Mouse (Mus musculus): ENCODE results near the gene Srsf3. TPM values are rescaled to one million over a fixed set of nuclear protein-coding genes. Genes with fewer than 3 reads are reported as not detected.

Gene Srsf3
- polyA plus RNA-seq, 2 experiments: 123 to 269 TPM

- H3K4me3 ChIP-seq (ENCODE audit: insufficient read depth in 1 of 2, low read depth in 2 of 2, low read length in 2 of 2): peak within 1 kb of the TSS; percentile 77 to 98
- peak; percentile 69 to 73 (median 72) for DNase-seq (ENCODE audit: low read depth in 3 of 3, low spot score in 3 of 3)
- no peaks in the 10 kb centered on the region; the same call in 1 of the 2 replicates for H3K36me3 ChIP-seq (replicated peaks; ENCODE audit: control insufficient read depth, insufficient read depth, low read depth)
- TF ChIP-seq EP300 (IDR thresholded peaks at IDR 0.05; ENCODE audit: low read depth) (no peak), CTCF (IDR thresholded peaks at IDR 0.05; ENCODE audit: low read depth) (no peak)
- H3K4me2 ChIP-seq (ENCODE audit: low read depth): peak within 1 kb of the TSS; percentile 95
- under 1% methylated on average over 65 of the region's 65 CpGs for WGBS (ENCODE audit: insufficient replicate concordance)
- H3K27me3 ChIP-seq (ENCODE audit: control insufficient read depth, insufficient read depth, low read length): no peaks in the 10 kb centered on the region
- H3K9me3 ChIP-seq (ENCODE audit: control insufficient read depth, low read length): no peaks in the 10 kb centered on the region
- peak within 1 kb of the TSS; percentile 64 for H3K27ac ChIP-seq
- peaks cover 19 to 23% of the 10 kb centered on the region in 2 experiments for H3K4me1 ChIP-seq (replicated peaks; ENCODE audit: control insufficient read depth in 2 of 2, insufficient read depth in 2 of 2, low read length in 1 of 2)
- ATAC-seq (ENCODE audit: insufficient read depth): peak; percentile 93
- peak within 1 kb of the TSS; percentile 86 for H3K9ac ChIP-seq (replicated peaks)
Observed at GRCm38 (mm10) chr17:29007641-29008325, 24.6 kb upstream of the Srsf3 start, which contains the start of gene Stk38. TSS of gene Stk38 (minus strand) at chr17:29007995.

DNA sequence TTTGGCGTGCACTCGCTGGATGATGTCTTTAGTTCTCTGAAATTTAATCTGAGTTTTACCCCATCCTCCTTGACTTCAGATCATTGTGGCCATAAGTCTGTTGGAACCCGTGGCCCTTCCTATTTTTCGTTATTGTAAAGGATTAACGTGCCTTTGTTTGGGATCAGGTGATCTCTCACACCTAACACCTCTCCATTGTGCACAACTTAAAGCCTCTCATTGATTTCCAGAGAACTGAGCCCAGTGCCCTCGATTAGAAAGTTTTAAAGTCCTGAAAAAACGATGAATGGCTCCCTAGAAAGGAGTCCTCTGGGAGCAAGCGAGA, 24.1 kb upstream of the Srsf3 start:
- Histone ChIP-seq H3K27ac (peak overlapping the region; percentile 43), H3K4me1 (replicated peaks; ENCODE audit: control insufficient read depth in 2 of 2, insufficient read depth in 2 of 2, low read length in 1 of 2) (peaks cover 19 to 23% of the 10 kb centered on the region in 2 experiments), H3K4me2 (ENCODE audit: low read depth) (peak overlapping the region; percentile 95), H3K9ac (replicated peaks) (peak overlapping the region; percentile 86), H3K4me3 (ENCODE audit: insufficient read depth in 1 of 2, low read depth in 2 of 2, low read length in 2 of 2) (peak overlapping the region; percentile 49 to 77), H3K27me3 (ENCODE audit: control insufficient read depth, insufficient read depth, low read length) (no peaks in the 10 kb centered on the region), H3K36me3 (replicated peaks; ENCODE audit: control insufficient read depth, insufficient read depth, low read depth) (no peaks in the 10 kb centered on the region; the same call in 1 of the 2 replicates), H3K9me3 (ENCODE audit: control insufficient read depth, low read length) (no peaks in the 10 kb centered on the region)
- ATAC-seq (ENCODE audit: insufficient read depth): no peak
- WGBS (ENCODE audit: insufficient replicate concordance): 22% methylated on average over 8 of the region's 8 CpGs
- no peak for TF ChIP-seq EP300 (IDR thresholded peaks at IDR 0.05; ENCODE audit: low read depth)
- no peak for TF ChIP-seq CTCF (IDR thresholded peaks at IDR 0.05; ENCODE audit: low read depth)
- no peak for DNase-seq (ENCODE audit: low read depth in 3 of 3, low spot score in 3 of 3)

- no peak overlapping the region for H3K27ac ChIP-seq
- H3K36me3 ChIP-seq (replicated peaks; ENCODE audit: control insufficient read depth, insufficient read depth, low read depth): no peaks in the 10 kb centered on the region; the same call in 1 of the 2 replicates
- H3K27me3 ChIP-seq (ENCODE audit: control insufficient read depth, insufficient read depth, low read length): no peaks in the 10 kb centered on the region
- DNase-seq (ENCODE audit: low read depth in 3 of 3, low spot score in 3 of 3) (no peak), ATAC-seq (ENCODE audit: insufficient read depth) (no peak)
- H3K9me3 ChIP-seq (ENCODE audit: control insufficient read depth, low read length): no peaks in the 10 kb centered on the region
- no peak for TF ChIP-seq CTCF (IDR thresholded peaks at IDR 0.05; ENCODE audit: low read depth)
- H3K4me3 ChIP-seq (ENCODE audit: insufficient read depth in 1 of 2, low read depth in 2 of 2, low read length in 2 of 2): no peak overlapping the region
- H3K4me2 ChIP-seq (ENCODE audit: low read depth): no peak overlapping the region
- H3K4me1 ChIP-seq (replicated peaks; ENCODE audit: control insufficient read depth in 2 of 2, insufficient read depth in 2 of 2, low read length in 1 of 2): peaks cover 15 to 19% of the 10 kb centered on the region in 2 experiments
- WGBS (ENCODE audit: insufficient replicate concordance): 60% methylated on average over 4 of the region's 4 CpGs
- no peak overlapping the region for H3K9ac ChIP-seq (replicated peaks)
Observed at GRCm38 (mm10) chr17:29009181-29009580, 23.2 kb upstream of the Srsf3 start.

GRCm38 (mm10) chr17:29014235-29014634, 18.2 kb upstream of the Srsf3 start:
- Histone ChIP-seq H3K27ac (no peak overlapping the region), H3K27me3 (ENCODE audit: control insufficient read depth, insufficient read depth, low read length) (no peaks in the 10 kb centered on the region), H3K4me2 (ENCODE audit: low read depth) (no peak overlapping the region), H3K9ac (replicated peaks) (no peak overlapping the region), H3K4me3 (ENCODE audit: insufficient read depth in 1 of 2, low read depth in 2 of 2, low read length in 2 of 2) (no peak overlapping the region), H3K9me3 (ENCODE audit: control insufficient read depth, low read length) (no peaks in the 10 kb centered on the region), H3K36me3 (replicated peaks; ENCODE audit: control insufficient read depth, insufficient read depth, low read depth) (no peaks in the 10 kb centered on the region), H3K4me1 (replicated peaks; ENCODE audit: control insufficient read depth in 2 of 2, insufficient read depth in 2 of 2, low read length in 1 of 2) (peaks cover 0 to 2% of the 10 kb centered on the region in 2 experiments; a peak in 2 of 4 replicates)
- ATAC-seq (ENCODE audit: insufficient read depth): no peak
- no peak for TF ChIP-seq EP300 (IDR thresholded peaks at IDR 0.05; ENCODE audit: low read depth)
- no peak for TF ChIP-seq CTCF (IDR thresholded peaks at IDR 0.05; ENCODE audit: low read depth)
- no peak for DNase-seq (ENCODE audit: low read depth in 3 of 3, low spot score in 3 of 3)

DNA sequence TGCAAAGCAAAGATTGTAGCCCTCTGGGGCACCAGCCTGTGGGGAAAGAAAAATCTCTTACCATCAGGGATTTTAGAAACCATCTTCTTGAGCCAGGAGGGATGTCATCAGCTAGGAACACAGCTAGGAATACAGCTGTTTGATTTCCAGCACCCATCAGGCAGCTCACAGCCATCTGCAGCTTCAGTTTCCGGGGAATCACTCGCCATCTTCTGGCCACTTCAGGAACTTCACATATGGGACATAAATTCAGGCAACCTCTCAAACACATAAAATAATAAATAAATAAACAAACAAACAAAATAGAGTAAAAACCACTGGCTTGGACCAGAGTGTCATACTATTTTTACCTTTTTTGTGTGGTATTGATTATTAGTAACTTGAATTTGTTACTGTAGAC, 16.8 kb upstream of the Srsf3 start:
- Histone ChIP-seq H3K27ac (no peak overlapping the region), H3K4me1 (replicated peaks; ENCODE audit: control insufficient read depth in 2 of 2, insufficient read depth in 2 of 2, low read length in 1 of 2) (peaks cover 0 to 2% of the 10 kb centered on the region in 2 experiments; a peak in 2 of 4 replicates), H3K36me3 (replicated peaks; ENCODE audit: control insufficient read depth, insufficient read depth, low read depth) (no peaks in the 10 kb centered on the region), H3K9ac (replicated peaks) (no peak overlapping the region), H3K27me3 (ENCODE audit: control insufficient read depth, insufficient read depth, low read length) (no peaks in the 10 kb centered on the region), H3K9me3 (ENCODE audit: control insufficient read depth, low read length) (no peaks in the 10 kb centered on the region), H3K4me3 (ENCODE audit: insufficient read depth in 1 of 2, low read depth in 2 of 2, low read length in 2 of 2) (no peak overlapping the region), H3K4me2 (ENCODE audit: low read depth) (no peak overlapping the region)
- 13% methylated on average over 2 of the region's 2 CpGs for WGBS (ENCODE audit: insufficient replicate concordance)
- no peak for DNase-seq (ENCODE audit: low read depth in 3 of 3, low spot score in 3 of 3)
- peak; percentile 79 for TF ChIP-seq CTCF (IDR thresholded peaks at IDR 0.05; ENCODE audit: low read depth)
- no peak for TF ChIP-seq EP300 (IDR thresholded peaks at IDR 0.05; ENCODE audit: low read depth)
- no peak for ATAC-seq (ENCODE audit: insufficient read depth)

All from liver, embryonic 14.5 days (tissue).